ENCODE assay signal across 18 mouse cellular contexts in the genomic region with DNA sequence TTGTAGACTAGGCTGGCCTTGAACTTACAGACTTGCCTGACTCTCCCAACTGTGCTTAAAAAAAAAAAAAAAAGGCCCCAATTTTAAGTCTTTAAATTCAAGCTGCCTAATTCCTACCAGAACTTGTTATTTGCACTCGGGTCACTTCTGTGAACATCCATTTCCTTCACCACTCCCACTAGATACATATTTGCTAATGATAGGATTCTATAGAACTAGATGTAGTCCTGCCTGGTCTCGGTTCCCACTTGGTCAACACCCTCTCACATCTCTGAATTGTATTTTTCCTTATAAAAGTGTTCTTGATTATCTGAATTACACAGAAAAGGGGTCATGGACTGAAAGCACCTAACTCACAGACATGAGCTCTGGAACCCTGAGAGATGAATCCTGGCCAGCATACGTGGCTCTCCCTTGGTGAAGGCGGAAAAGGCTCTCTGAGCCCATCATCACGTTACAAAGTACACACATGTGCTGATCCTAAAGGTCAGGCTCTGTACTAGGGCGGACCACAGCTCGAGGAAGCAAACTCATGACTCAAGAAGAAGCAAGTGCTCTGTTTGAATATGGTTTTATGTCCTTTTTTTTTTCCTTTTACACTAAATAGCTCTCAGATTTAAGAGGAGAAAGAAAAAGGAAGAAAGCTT. TPM values are rescaled to one million over a fixed set of nuclear protein-coding genes. Genes with fewer than 3 reads are reported as not detected.
DNase-seq lines count a peak whose midpoint lies in the region; ATAC-seq and TF ChIP-seq lines count a peak whose summit lies in the region.
"Had no signal": no experiment of that assay in that cellular context is flagged by ENCODE, and none has a peak within 500 bp of the region (broad histone marks: within the 10 kb centered on the region; RNA-seq: fewer than 3 reads in every experiment).

No protein-coding gene starts in this region.

- H3K27me3 ChIP-seq in forebrain, embryonic 16.5 days (replicated peaks; ENCODE audit: control insufficient read depth, insufficient read depth, low read length): no peaks in the 10 kb centered on the region
- no peaks in the 10 kb centered on the region for H3K27me3 ChIP-seq in forebrain, embryonic 14.5 days (replicated peaks; ENCODE audit: control insufficient read depth, insufficient read depth, low read length)
- no peaks in the 10 kb centered on the region for H3K27me3 ChIP-seq in small intestine, adult 2 months (ENCODE audit: control insufficient read depth, insufficient read depth, low read length)
- no peaks in the 10 kb centered on the region for H3K27me3 ChIP-seq in stomach, postnatal 0 days (ENCODE audit: control insufficient read depth, insufficient read depth, low read length)
- no peaks in the 10 kb centered on the region for H3K27me3 ChIP-seq in liver, postnatal 0 days (ENCODE audit: insufficient read depth, low read length)
- H3K27me3 ChIP-seq: embryonic facial prominence, embryonic 12.5 days; heart, embryonic 12.5 days; hindbrain, embryonic 15.5 days had no signal

- intact Hi-C loops in left cerebral cortex, postnatal 14 days (cut with DNase I): no loop called here

- peaks cover 7% of the 10 kb centered on the region; the same call in 1 of the 2 replicates for H3K4me1 ChIP-seq in forebrain, embryonic 16.5 days (replicated peaks; ENCODE audit: control insufficient read depth, insufficient read depth, low read length)
- no peaks in the 10 kb centered on the region for H3K4me1 ChIP-seq in forebrain, embryonic 14.5 days (ENCODE audit: control insufficient read depth, insufficient read depth, low read length)
- no peaks in the 10 kb centered on the region for H3K4me1 ChIP-seq in small intestine, adult 2 months (ENCODE audit: control insufficient read depth, insufficient read depth, insufficient read length, low read length)
- 0 out of 2 replicates have a peak, but pooled peaks cover 3% of the 10 kb centered on the region for H3K4me1 ChIP-seq in stomach, postnatal 0 days (replicated peaks; ENCODE audit: control insufficient read depth, insufficient read depth)
- H3K4me1 ChIP-seq in liver, postnatal 0 days (ENCODE audit: insufficient read depth): peaks cover 3% of the 10 kb centered on the region; the same call in 1 of the 2 replicates
- H3K4me1 ChIP-seq: hindbrain, embryonic 10.5 days; hindbrain, embryonic 15.5 days had no signal

- peak; percentile 7 for TF ChIP-seq EP300 in stomach, postnatal 0 days (optimal IDR thresholded peaks at IDR 0.05)
- no peak for TF ChIP-seq EP300 in liver, postnatal 0 days (IDR thresholded peaks at IDR 0.05; ENCODE audit: low read depth)

- H3K36me3 ChIP-seq in forebrain, embryonic 16.5 days (ENCODE audit: control insufficient read depth, insufficient read depth): no peaks in the 10 kb centered on the region
- H3K36me3 ChIP-seq in forebrain, embryonic 14.5 days (ENCODE audit: control insufficient read depth, insufficient read depth, low read length): no peaks in the 10 kb centered on the region
- 0 out of 2 replicates have a peak, but pooled peaks cover 1% of the 10 kb centered on the region for H3K36me3 ChIP-seq in small intestine, adult 2 months (ENCODE audit: control insufficient read depth, insufficient read depth, low read length)
- H3K36me3 ChIP-seq in stomach, postnatal 0 days (ENCODE audit: control insufficient read depth, insufficient read depth, low read length): no peaks in the 10 kb centered on the region
- H3K36me3 ChIP-seq in liver, postnatal 0 days (replicated peaks; ENCODE audit: insufficient read depth, low read length): no peaks in the 10 kb centered on the region
- H3K36me3 ChIP-seq: embryonic facial prominence, embryonic 12.5 days; heart, embryonic 12.5 days; hindbrain, embryonic 10.5 days; hindbrain, embryonic 15.5 days had no signal

- H3K27ac ChIP-seq in forebrain, embryonic 16.5 days (ENCODE audit: low read length): peak overlapping the region; percentile 82
- no peak overlapping the region for H3K27ac ChIP-seq in forebrain, embryonic 14.5 days (ENCODE audit: low read depth, low read length)
- peak overlapping the region; percentile 85 for H3K27ac ChIP-seq in layer of hippocampus, adult 2 months
- 0 out of 2 replicates have a peak overlapping the region, but pooled peaks have one; percentile 35 for H3K27ac ChIP-seq in small intestine, adult 2 months (ENCODE audit: insufficient read depth, low read depth, low read length)
- H3K27ac ChIP-seq in stomach, postnatal 0 days (replicated peaks): peak overlapping the region; percentile 88
- no peak overlapping the region for H3K27ac ChIP-seq in liver, postnatal 0 days (ENCODE audit: low read depth)
- H3K27ac ChIP-seq: embryonic facial prominence, embryonic 12.5 days; hindbrain, embryonic 10.5 days; hindbrain, embryonic 15.5 days had no signal

- 85% methylated on average over 7 of the region's 7 CpGs for WGBS in forebrain, embryonic 16.5 days
- 90% methylated on average over 7 of the region's 7 CpGs for WGBS in forebrain, embryonic 14.5 days
- WGBS in small intestine, adult 2 months: 38% methylated on average over 7 of the region's 7 CpGs
- 58% methylated on average over 7 of the region's 7 CpGs for WGBS in stomach, postnatal 0 days
- WGBS in liver, postnatal 0 days (ENCODE audit: insufficient replicate concordance): 69% methylated on average over 7 of the region's 7 CpGs

- no peak for TF ChIP-seq CTCF in layer of hippocampus, adult 2 months (conservative IDR thresholded peaks at IDR 0.05)
- no peak for TF ChIP-seq CTCF in small intestine, adult 2 months (IDR thresholded peaks at IDR 0.05; ENCODE audit: extremely low read depth, insufficient read length, insufficient replicate concordance, low read depth, low read length)
- no peak for TF ChIP-seq CTCF in stomach, postnatal 0 days (IDR thresholded peaks at IDR 0.05; ENCODE audit: low read depth)
- TF ChIP-seq CTCF in liver, postnatal 0 days (IDR thresholded peaks at IDR 0.05; ENCODE audit: low read depth): no peak

- no peak overlapping the region for H3K4me2 ChIP-seq in forebrain, embryonic 16.5 days (ENCODE audit: low read length)
- H3K4me2 ChIP-seq in forebrain, embryonic 14.5 days (ENCODE audit: low read length): no peak overlapping the region
- H3K4me2 ChIP-seq in stomach, postnatal 0 days (replicated peaks; ENCODE audit: low read depth): no peak overlapping the region; the same call in 1 of the 2 replicates
- H3K4me2 ChIP-seq in liver, postnatal 0 days (ENCODE audit: low read depth, low read length): no peak overlapping the region
- H3K4me2 ChIP-seq: embryonic facial prominence, embryonic 12.5 days; heart, embryonic 12.5 days; hindbrain, embryonic 15.5 days had no signal

- H3K4me3 ChIP-seq in forebrain, embryonic 16.5 days (replicated peaks; ENCODE audit: low read length): no peak overlapping the region
- no peak overlapping the region for H3K4me3 ChIP-seq in forebrain, embryonic 14.5 days (ENCODE audit: low read depth, low read length)
- H3K4me3 ChIP-seq in layer of hippocampus, adult 2 months: no peak overlapping the region
- H3K4me3 ChIP-seq in small intestine, adult 2 months (ENCODE audit: low read depth, low read length): no peak overlapping the region
- no peak overlapping the region for H3K4me3 ChIP-seq in stomach, postnatal 0 days (ENCODE audit: low read depth, low read length)
- no peak overlapping the region for H3K4me3 ChIP-seq in liver, postnatal 0 days (ENCODE audit: low read depth, low read length)
- H3K4me3 ChIP-seq: embryonic facial prominence, embryonic 12.5 days; heart, embryonic 12.5 days; hindbrain, embryonic 10.5 days; hindbrain, embryonic 15.5 days had no signal

- no peak overlapping the region for H3K9ac ChIP-seq in forebrain, embryonic 16.5 days (replicated peaks; ENCODE audit: low read depth, low read length)
- H3K9ac ChIP-seq in forebrain, embryonic 14.5 days (ENCODE audit: low read length): no peak overlapping the region
- H3K9ac ChIP-seq in stomach, postnatal 0 days (ENCODE audit: low read length): no peak overlapping the region
- no peak overlapping the region for H3K9ac ChIP-seq in liver, postnatal 0 days (replicated peaks)
- H3K9ac ChIP-seq: embryonic facial prominence, embryonic 12.5 days; heart, embryonic 12.5 days; hindbrain, embryonic 15.5 days had no signal

- no peak for DNase-seq in forebrain, embryonic 14.5 days (ENCODE audit: low spot score)
- DNase-seq in layer of hippocampus, adult 2 months (ENCODE audit: low spot score in 2 of 2): no peak
- no peak for DNase-seq in layer of hippocampus, adult 9-10 months (ENCODE audit: low spot score)
- peak; percentile 71 for DNase-seq in stomach, postnatal 0 days (ENCODE audit: low spot score)
- DNase-seq in left cerebral cortex, postnatal 14 days (ENCODE audit: low spot score in 2 of 2): no peak
- DNase-seq in liver, postnatal 0 days: no peak
- DNase-seq: adrenal gland, adult 8-10 months; adrenal gland, postnatal 36 days; cerebellum, adult 11 months; cerebellum, adult 8-10 months; gastrocnemius, postnatal 14 days had no signal

- ATAC-seq in forebrain, embryonic 16.5 days: no peak
- no peak for ATAC-seq in forebrain, embryonic 14.5 days
- ATAC-seq in stomach, postnatal 0 days (ENCODE audit: low FRiP score, low TSS enrichment): peak; percentile 91
- no peak for ATAC-seq in liver, postnatal 0 days

- H3K9me3 ChIP-seq in forebrain, embryonic 16.5 days (ENCODE audit: control insufficient read depth, low read length): no peaks in the 10 kb centered on the region
- no peaks in the 10 kb centered on the region for H3K9me3 ChIP-seq in forebrain, embryonic 14.5 days (replicated peaks; ENCODE audit: control insufficient read depth, low read length)
- H3K9me3 ChIP-seq in stomach, postnatal 0 days (ENCODE audit: control insufficient read depth, low read length): no peaks in the 10 kb centered on the region
- no peaks in the 10 kb centered on the region for H3K9me3 ChIP-seq in liver, postnatal 0 days (ENCODE audit: low read length)
- H3K9me3 ChIP-seq: embryonic facial prominence, embryonic 12.5 days; G1E; heart, embryonic 12.5 days; hindbrain, embryonic 10.5 days; hindbrain, embryonic 15.5 days had no signal

- TF ChIP-seq POLR2A in small intestine, adult 2 months (IDR thresholded peaks at IDR 0.05; ENCODE audit: low read depth, low read length): no peak

RNA-seq across cellular contexts. Expression of gene Cpd, which starts 22.5 kb away (rescaled TPM):
- 7.0 and 7.4 TPM in 2 replicates for polyA plus RNA-seq in forebrain, embryonic 16.5 days (2015; fragmentation: Nextera tagmentation; extraction: Ambion mirVana)
- polyA plus RNA-seq in forebrain, embryonic 14.5 days (2014; fragmentation: Nextera tagmentation; extraction: Ambion mirVana): 8.0 and 9.8 TPM in 2 replicates
- total RNA-seq in layer of hippocampus, adult 2 months (2021): 10 to 100 TPM; 60.0 to 62.3 TPM
- 16.3 and 16.4 TPM in 2 replicates for polyA plus RNA-seq in small intestine, adult 2 months (2012; rRNA removed)
- polyA plus RNA-seq in stomach, postnatal 0 days (2015; fragmentation: Nextera tagmentation; extraction: Ambion mirVana): 15.9 and 16.1 TPM in 2 replicates
- total RNA-seq in left cerebral cortex, postnatal 14 days (2021): 10 to 100 TPM; 63.4 to 64.6 TPM
- 3.3 and 3.7 TPM in 2 replicates for polyA plus RNA-seq in liver, postnatal 0 days (2015; fragmentation: Nextera tagmentation; extraction: Ambion mirVana)

Comparison
In these comparisons a context has a peak if more than half of its experiments do, and no peak if none do; other contexts are left out.
1. H3K27ac ChIP-seq: peak in forebrain, embryonic 16.5 days (single experiment), layer of hippocampus, adult 2 months (single experiment), small intestine, adult 2 months (single experiment) and stomach, postnatal 0 days (single experiment); none in forebrain, embryonic 14.5 days (single experiment) and liver, postnatal 0 days (single experiment).